Comparison of ENCODE assay signal across 7 mouse cellular contexts in genomic region chr9:118737601-118738137, GRCm38 (mm10).
DNase-seq lines count a peak whose midpoint lies in the region; ATAC-seq lines count a peak whose summit lies in the region.

No protein-coding gene starts in this region.

- no peak overlapping the region for H3K4me2 ChIP-seq in embryonic facial prominence, embryonic 14.5 days (ENCODE audit: low read depth, low read length)
- no peak overlapping the region for H3K4me2 ChIP-seq in heart, embryonic 13.5 days
- H3K4me2 ChIP-seq in limb, embryonic 13.5 days (replicated peaks) = no peak overlapping the region

- H3K4me3 ChIP-seq in embryonic facial prominence, embryonic 14.5 days (ENCODE audit: low read depth, low read length) = no peak overlapping the region
- H3K4me3 ChIP-seq in heart, embryonic 13.5 days = no peak overlapping the region
- no peak overlapping the region for H3K4me3 ChIP-seq in limb, embryonic 13.5 days

- peaks cover 12% of the 10 kb centered on the region for H3K4me1 ChIP-seq in embryonic facial prominence, embryonic 14.5 days (ENCODE audit: control insufficient read depth, insufficient read depth, low read length)
- peaks cover 62% of the 10 kb centered on the region for H3K4me1 ChIP-seq in heart, embryonic 13.5 days
- peaks cover 29% of the 10 kb centered on the region for H3K4me1 ChIP-seq in limb, embryonic 13.5 days

- 25% methylated on average over 9 of the region's 9 CpGs for WGBS in embryonic facial prominence, embryonic 14.5 days
- 29% methylated on average over 9 of the region's 9 CpGs for WGBS in heart, embryonic 13.5 days
- 28% methylated on average over 9 of the region's 9 CpGs for WGBS in limb, embryonic 13.5 days

- no peaks in the 10 kb centered on the region for H3K27me3 ChIP-seq in embryonic facial prominence, embryonic 14.5 days (replicated peaks; ENCODE audit: control insufficient read depth, insufficient read depth, low read length)
- no peaks in the 10 kb centered on the region for H3K27me3 ChIP-seq in heart, embryonic 13.5 days (replicated peaks)
- H3K27me3 ChIP-seq in limb, embryonic 13.5 days = 0 out of 2 replicates have a peak, but pooled peaks cover 3% of the 10 kb centered on the region

- H3K36me3 ChIP-seq in embryonic facial prominence, embryonic 14.5 days (ENCODE audit: control insufficient read depth, insufficient read depth, low read length) = no peaks in the 10 kb centered on the region
- H3K36me3 ChIP-seq in heart, embryonic 13.5 days = no peaks in the 10 kb centered on the region
- H3K36me3 ChIP-seq in limb, embryonic 13.5 days = no peaks in the 10 kb centered on the region

- H3K9me3 ChIP-seq in embryonic facial prominence, embryonic 14.5 days (ENCODE audit: control insufficient read depth, low read length) = no peaks in the 10 kb centered on the region
- no peaks in the 10 kb centered on the region for H3K9me3 ChIP-seq in heart, embryonic 13.5 days
- H3K9me3 ChIP-seq in limb, embryonic 13.5 days = no peaks in the 10 kb centered on the region

- H3K27ac ChIP-seq in embryonic facial prominence, embryonic 14.5 days (replicated peaks; ENCODE audit: low read depth, low read length) = peak overlapping the region; percentile 42; the same call in 1 of the 2 replicates
- H3K27ac ChIP-seq in heart, embryonic 13.5 days (replicated peaks) = peak overlapping the region; percentile 79
- no peak overlapping the region for H3K27ac ChIP-seq in limb, embryonic 13.5 days

- no peak overlapping the region for H3K9ac ChIP-seq in embryonic facial prominence, embryonic 14.5 days (ENCODE audit: low read depth, low read length)
- peak overlapping the region; percentile 59 for H3K9ac ChIP-seq in heart, embryonic 13.5 days
- no peak overlapping the region for H3K9ac ChIP-seq in limb, embryonic 13.5 days

- DNase-seq in embryonic facial prominence, embryonic 14.5 days (ENCODE audit: low spot score) = peak; percentile 77
- DNase-seq in testis, postnatal 10 days (ENCODE audit: low spot score) = peak; percentile 68
- DNase-seq in cerebellum, adult 9-11 months = no peak
- no peak for DNase-seq in frontal cortex, postnatal 10 days (ENCODE audit: low spot score in 2 of 2)
- no peak for DNase-seq in right cerebral cortex, postnatal 25 days

- peak; percentile 69; the same call in 1 of the 2 replicates for ATAC-seq in embryonic facial prominence, embryonic 14.5 days (ENCODE audit: low read depth)
- ATAC-seq in heart, embryonic 13.5 days (ENCODE audit: extremely low read depth, insufficient number of reproducible peaks, low FRiP score, low TSS enrichment) = 0 out of 2 replicates have a peak, but pooled peaks have one; percentile 16
- ATAC-seq in limb, embryonic 13.5 days (ENCODE audit: low FRiP score, low read depth) = peak; percentile 69; the same call in 1 of the 2 replicates

Comparison
In these comparisons a context has a peak if more than half of its experiments do, and no peak if none do; other contexts are left out.
1. ATAC-seq: peak in every context shown above with its lines; median percentile 69 in embryonic facial prominence, embryonic 14.5 days; 69 in limb, embryonic 13.5 days; 16 in heart, embryonic 13.5 days.
2. DNase-seq: peak in embryonic facial prominence, embryonic 14.5 days (single experiment) and testis, postnatal 10 days (single experiment); none in cerebellum, adult 9-11 months (single experiment), frontal cortex, postnatal 10 days (0 of 2) and right cerebral cortex, postnatal 25 days (single experiment).